10 mouse cellular contexts compared by ENCODE assay signal in the genomic region with DNA sequence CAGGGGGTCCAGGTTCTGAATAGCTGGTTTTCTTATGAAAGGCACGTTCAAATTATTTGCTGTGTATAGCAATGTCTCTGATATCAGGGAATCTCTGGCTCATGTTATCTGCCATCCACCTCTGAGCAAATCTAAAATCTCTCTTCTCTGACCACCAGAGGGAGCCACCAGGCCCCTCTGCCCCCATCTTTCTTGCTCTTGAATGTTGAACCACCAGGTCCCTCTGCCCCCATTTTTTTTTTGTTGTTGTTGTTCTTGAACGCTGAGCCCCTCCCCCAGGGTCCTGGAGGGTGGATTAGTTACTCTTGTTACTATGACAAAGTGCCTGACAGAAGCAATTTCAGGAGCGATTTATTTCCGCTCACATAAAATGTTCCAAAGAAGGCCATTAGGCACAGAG.
A peak's percentile ranks its signal among the peaks of the same experiment; 100 is the strongest.
DNase-seq lines count a peak whose midpoint lies in the region; ATAC-seq and TF ChIP-seq lines count a peak whose summit lies in the region.
"Had no signal": no experiment of that assay in that cellular context is flagged by ENCODE, and none has a peak within 500 bp of the region (broad histone marks: within the 10 kb centered on the region; RNA-seq: fewer than 3 reads in every experiment).

No protein-coding gene starts in this region.

- ATAC-seq in liver, embryonic 14.5 days (ENCODE audit: insufficient read depth), result no peak
- no peak for ATAC-seq in liver, embryonic 11.5 days (replicated peaks; ENCODE audit: low FRiP score)
- no peak for ATAC-seq in megakaryocyte, adult 5-6 weeks (ENCODE audit: poor library complexity, severe bottlenecking)

- no peak overlapping the region for H3K4me3 ChIP-seq in liver, embryonic 14.5 days (ENCODE audit: insufficient read depth in 1 of 2, low read depth in 2 of 2, low read length in 2 of 2)
- H3K4me3 ChIP-seq in liver, embryonic 11.5 days (ENCODE audit: low read depth, low read length), result no peak overlapping the region
- H3K4me3 ChIP-seq in E14TG2a.4 (replicated peaks; ENCODE audit: low read length), result peak overlapping the region; percentile 48; the same call in 1 of the 2 replicates
- H3K4me3 ChIP-seq: midbrain, embryonic 12.5 days had no signal

- H3K9ac ChIP-seq in liver, embryonic 14.5 days (replicated peaks), result no peak overlapping the region
- no peak overlapping the region for H3K9ac ChIP-seq in liver, embryonic 11.5 days (ENCODE audit: low read depth, low read length)
- H3K9ac ChIP-seq: midbrain, embryonic 12.5 days had no signal

- H3K9me3 ChIP-seq in liver, embryonic 14.5 days (ENCODE audit: control insufficient read depth, low read length), result no peaks in the 10 kb centered on the region
- H3K9me3 ChIP-seq in liver, embryonic 11.5 days (ENCODE audit: control insufficient read depth, low read length), result no peaks in the 10 kb centered on the region
- no peaks in the 10 kb centered on the region for H3K9me3 ChIP-seq in E14TG2a.4 (ENCODE audit: low read length)
- H3K9me3 ChIP-seq: midbrain, embryonic 12.5 days had no signal

- H3K36me3 ChIP-seq in liver, embryonic 14.5 days (replicated peaks; ENCODE audit: control insufficient read depth, insufficient read depth, low read depth), result no peaks in the 10 kb centered on the region
- no peaks in the 10 kb centered on the region for H3K36me3 ChIP-seq in liver, embryonic 11.5 days (ENCODE audit: control insufficient read depth, insufficient read depth, low read length)
- H3K36me3 ChIP-seq in E14TG2a.4 (ENCODE audit: insufficient read depth, low read length), result no peaks in the 10 kb centered on the region
- H3K36me3 ChIP-seq: midbrain, embryonic 12.5 days had no signal

- WGBS in liver, embryonic 14.5 days (ENCODE audit: insufficient replicate concordance), result 34% methylated on average over 4 of the region's 4 CpGs
- 49% methylated on average over 4 of the region's 4 CpGs for WGBS in liver, embryonic 11.5 days

- H3K27me3 ChIP-seq in liver, embryonic 14.5 days (ENCODE audit: control insufficient read depth, insufficient read depth, low read length), result no peaks in the 10 kb centered on the region
- H3K27me3 ChIP-seq in liver, embryonic 11.5 days (replicated peaks; ENCODE audit: control insufficient read depth, insufficient read depth, low read length), result no peaks in the 10 kb centered on the region
- 0 out of 2 replicates have a peak, but pooled peaks cover 3% of the 10 kb centered on the region for H3K27me3 ChIP-seq in E14TG2a.4 (ENCODE audit: insufficient read depth, low read length)
- H3K27me3 ChIP-seq: midbrain, embryonic 12.5 days had no signal

- no peak overlapping the region for H3K4me2 ChIP-seq in liver, embryonic 14.5 days (ENCODE audit: low read depth)
- H3K4me2 ChIP-seq in liver, embryonic 11.5 days, result no peak overlapping the region
- H3K4me2 ChIP-seq: midbrain, embryonic 12.5 days had no signal

- no peak overlapping the region for H3K27ac ChIP-seq in liver, embryonic 14.5 days
- no peak overlapping the region for H3K27ac ChIP-seq in liver, embryonic 11.5 days (ENCODE audit: low read depth, low read length)
- H3K27ac ChIP-seq: midbrain, embryonic 12.5 days had no signal

- intact Hi-C loops in heart, postnatal 10 days (cut with DNase I), result no loop called here

- peak; percentile 58 for DNase-seq in embryo, embryonic 10.5 days (ENCODE audit: low spot score)
- no peak for DNase-seq in embryo, embryonic 10 days (ENCODE audit: low spot score)
- no peak for DNase-seq in liver, embryonic 14.5 days (ENCODE audit: low read depth in 3 of 3, low spot score in 3 of 3)
- no peak for DNase-seq in liver, embryonic 11.5 days (ENCODE audit: low spot score)
- DNase-seq in forelimb bud, embryonic 11.5 days (ENCODE audit: low read depth, low spot score), result peak; percentile 35
- DNase-seq in heart, postnatal 10 days, result no peak
- DNase-seq: heart, postnatal 4 days had no signal

- no peak for TF ChIP-seq EP300 in liver, embryonic 14.5 days (IDR thresholded peaks at IDR 0.05; ENCODE audit: low read depth)

- peak; percentile 43 for TF ChIP-seq CTCF in liver, embryonic 14.5 days (IDR thresholded peaks at IDR 0.05; ENCODE audit: low read depth)
- peak; percentile 67 for TF ChIP-seq CTCF in E14TG2a.4 (conservative IDR thresholded peaks at IDR 0.05; ENCODE audit: low read length)

- H3K4me1 ChIP-seq in liver, embryonic 14.5 days (replicated peaks; ENCODE audit: control insufficient read depth in 2 of 2, insufficient read depth in 2 of 2, low read length in 1 of 2), result no peaks in the 10 kb centered on the region
- H3K4me1 ChIP-seq in liver, embryonic 11.5 days (replicated peaks; ENCODE audit: control insufficient read depth, insufficient read depth, low read length), result no peaks in the 10 kb centered on the region
- H3K4me1 ChIP-seq in E14TG2a.4 (replicated peaks; ENCODE audit: low read depth, low read length), result peaks cover 14% of the 10 kb centered on the region
- H3K4me1 ChIP-seq: midbrain, embryonic 12.5 days had no signal

Comparison
In these comparisons a context has a peak if more than half of its experiments do, and no peak if none do; other contexts are left out.
1. DNase-seq: peak in embryo, embryonic 10.5 days (single experiment) and forelimb bud, embryonic 11.5 days (single experiment); none in embryo, embryonic 10 days (single experiment), liver, embryonic 14.5 days (0 of 3), liver, embryonic 11.5 days (single experiment) and heart, postnatal 10 days (0 of 2).